Mouse (Mus musculus) midbrain, postnatal 0 days (tissue): ENCODE results near the gene Ctdspl. TPM values are rescaled to one million over a fixed set of nuclear protein-coding genes. Genes with fewer than 3 reads are reported as not detected.

Experiments
- ATAC-seq: fragments of 200-750 bp; cut with Nextera tagmentation; 2 replicates; pipeline ENCODE4 v1.8.0; 2017; ENCODE audit warnings: moderate number of reproducible peaks, mild to moderate bottlenecking, moderate TSS enrichment, moderate library complexity; ENCODE audit not compliant: low FRiP score
- DNase-seq: peaks from one replicate; pipeline ENCODE4 v3.0.0-alpha.2; 2015; ENCODE audit warnings: low spot score
- H3K27ac ChIP-seq: fragments of 300-500 bp; sonication (generic); 2 replicates; pipeline ENCODE4 v1.5.1; 2014; ENCODE audit warnings: low read depth, mild to moderate bottlenecking, low read length, mixed read lengths
- H3K27me3 ChIP-seq: fragments of 300-500 bp; sonication (generic); 2 replicates; pipeline ENCODE4 v1.6.1; 2014; ENCODE audit warnings: low read length, control low read depth, mixed read lengths; ENCODE audit not compliant: insufficient read depth
- H3K36me3 ChIP-seq: fragments of 300-500 bp; sonication (generic); 2 replicates; pipeline ENCODE4 v1.6.1; 2014; ENCODE audit warnings: low read length, control low read depth, mixed read lengths; ENCODE audit not compliant: insufficient read depth
- H3K4me1 ChIP-seq: fragments of 300-500 bp; sonication (generic); 2 replicates; pipeline ENCODE4 v1.6.1; 2014; ENCODE audit warnings: mild to moderate bottlenecking, control low read depth, antibody characterized with exemption, low read length, mixed read lengths; ENCODE audit not compliant: insufficient read depth
- H3K4me2 ChIP-seq: fragments of 300-500 bp; sonication (generic); 2 replicates; pipeline ENCODE4 v1.6.1; 2014; ENCODE audit warnings: low read depth, mild to moderate bottlenecking, low read length, mixed read lengths; ENCODE audit not compliant: poor library complexity, severe bottlenecking
- H3K4me3 ChIP-seq: fragments of 300-500 bp; sonication (generic); 2 replicates; pipeline ENCODE4 v1.5.1; 2014; ENCODE audit warnings: low read depth, mild to moderate bottlenecking, low read length, moderate library complexity
- H3K9ac ChIP-seq: fragments of 300-500 bp; sonication (generic); replicated peaks from 2 replicates; pipeline ENCODE4 v1.6.1; 2014; ENCODE audit warnings: mild to moderate bottlenecking, low read length, moderate library complexity, mixed read lengths; ENCODE audit not compliant: poor library complexity, severe bottlenecking
- H3K9me3 ChIP-seq: fragments of 300-500 bp; sonication (generic); 2 replicates; pipeline ENCODE4 v1.6.1; 2016; ENCODE audit warnings: low read length, control low read depth
- CTCF ChIP-seq: IDR thresholded peaks from 2 replicates; pipeline ENCODE4 v1.5.1; 2016; ENCODE audit warnings: antibody characterized with exemption, mild to moderate bottlenecking
- WGBS: fragments of 180-500 bp; shearing (Covaris S2); extraction: QIAGEN DNeasy Blood & Tissue Kit; methylation state at CpG from one replicate; pipeline ENCODE4 v1.1.7; 2014; 5-methylcytosine and 5-hydroxymethylcytosine counted together
- polyA plus RNA-seq: library from polyadenylated mRNA; unstranded; fragments of >200 nt; fragmentation: Nextera tagmentation; extraction: Ambion mirVana; gene quantifications from 2 replicates; pipeline ENCODE4 v1.2.1, GENCODE M21; 2015
- total RNA-seq: library from RNA; depleted of rRNA; stranded (reverse); fragments of >200 nt; gene quantifications from 2 replicates; pipeline ENCODE4 v1.2.3, GENCODE M21; 2014

Gene Ctdspl
- total and polyA plus RNA-seq, 2 experiments from 2014 or later = 7.1 to 11.9 TPM

- no peaks in the 10 kb centered on the region for H3K27me3 ChIP-seq
- ATAC-seq = no peak
- no peak overlapping the region for H3K4me2 ChIP-seq
- no peak for DNase-seq
- H3K27ac ChIP-seq = no peak overlapping the region
- no peak for TF ChIP-seq CTCF
- peaks cover 15% of the 10 kb centered on the region for H3K4me1 ChIP-seq
- no peak overlapping the region for H3K9ac ChIP-seq
- no peak overlapping the region for H3K4me3 ChIP-seq
- H3K36me3 ChIP-seq = peaks cover 4% of the 10 kb centered on the region; the same call in 1 of the 2 replicates
- H3K9me3 ChIP-seq = no peaks in the 10 kb centered on the region
- WGBS = 68% methylated on average over 7 of the region's 7 CpGs
Measured at GRCm38 (mm10) chr9:119035836-119036235, 109.6 kb downstream of the Ctdspl start.

DNA sequence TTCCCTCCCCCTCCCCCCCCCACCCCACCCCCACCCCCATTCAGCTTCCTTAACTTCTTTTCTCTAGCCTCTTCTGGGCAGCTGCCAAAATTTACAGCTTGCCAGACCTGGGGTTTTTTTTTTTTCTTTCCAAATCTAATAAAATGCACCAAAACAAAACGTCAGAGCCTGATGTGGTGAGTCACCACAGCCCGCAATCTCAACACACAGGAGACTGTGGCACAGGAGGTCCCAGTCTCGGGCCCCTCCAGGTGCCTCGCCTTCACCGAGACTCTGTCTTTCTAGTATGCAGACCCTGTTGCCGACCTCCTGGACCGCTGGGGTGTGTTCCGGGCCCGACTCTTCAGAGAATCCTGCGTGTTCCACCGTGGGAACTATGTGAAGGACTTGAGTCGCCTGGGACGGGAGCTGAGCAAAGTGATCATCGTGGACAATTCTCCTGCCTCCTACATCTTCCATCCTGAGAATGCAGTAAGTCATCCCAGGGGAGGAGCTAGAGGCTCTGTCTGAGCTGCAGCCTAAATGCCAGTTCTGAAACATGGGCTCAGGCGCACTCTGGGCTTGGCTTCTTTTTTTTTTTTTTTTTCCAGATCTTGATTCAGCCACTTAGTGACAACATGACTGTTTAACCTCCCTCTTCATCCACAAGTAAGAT, 111.0 kb downstream of the Ctdspl start:
- Histone ChIP-seq H3K27ac (no peak overlapping the region), H3K4me1 (peaks cover 15% of the 10 kb centered on the region), H3K27me3 (no peaks in the 10 kb centered on the region), H3K36me3 (peaks cover 13% of the 10 kb centered on the region), H3K4me3 (no peak overlapping the region), H3K9ac (no peak overlapping the region), H3K4me2 (no peak overlapping the region), H3K9me3 (no peaks in the 10 kb centered on the region)
- WGBS = 69% methylated on average over 15 of the region's 15 CpGs
- DNase-seq (peak; percentile 34), ATAC-seq (no peak)
- no peak for TF ChIP-seq CTCF

- Histone ChIP-seq H3K4me2 (no peak overlapping the region), H3K4me1 (peaks cover 1% of the 10 kb centered on the region; the same call in 1 of the 2 replicates), H3K27me3 (no peaks in the 10 kb centered on the region), H3K9me3 (no peaks in the 10 kb centered on the region), H3K9ac (no peak overlapping the region), H3K27ac (no peak overlapping the region), H3K4me3 (no peak overlapping the region), H3K36me3 (peaks cover 14% of the 10 kb centered on the region)
- 93% methylated on average over 3 of the region's 3 CpGs for WGBS
- ATAC-seq (no peak), DNase-seq (no peak)
- no peak for TF ChIP-seq CTCF
Measured at GRCm38 (mm10) chr9:119038574-119038973, 112.3 kb downstream of the Ctdspl start.

DNA sequence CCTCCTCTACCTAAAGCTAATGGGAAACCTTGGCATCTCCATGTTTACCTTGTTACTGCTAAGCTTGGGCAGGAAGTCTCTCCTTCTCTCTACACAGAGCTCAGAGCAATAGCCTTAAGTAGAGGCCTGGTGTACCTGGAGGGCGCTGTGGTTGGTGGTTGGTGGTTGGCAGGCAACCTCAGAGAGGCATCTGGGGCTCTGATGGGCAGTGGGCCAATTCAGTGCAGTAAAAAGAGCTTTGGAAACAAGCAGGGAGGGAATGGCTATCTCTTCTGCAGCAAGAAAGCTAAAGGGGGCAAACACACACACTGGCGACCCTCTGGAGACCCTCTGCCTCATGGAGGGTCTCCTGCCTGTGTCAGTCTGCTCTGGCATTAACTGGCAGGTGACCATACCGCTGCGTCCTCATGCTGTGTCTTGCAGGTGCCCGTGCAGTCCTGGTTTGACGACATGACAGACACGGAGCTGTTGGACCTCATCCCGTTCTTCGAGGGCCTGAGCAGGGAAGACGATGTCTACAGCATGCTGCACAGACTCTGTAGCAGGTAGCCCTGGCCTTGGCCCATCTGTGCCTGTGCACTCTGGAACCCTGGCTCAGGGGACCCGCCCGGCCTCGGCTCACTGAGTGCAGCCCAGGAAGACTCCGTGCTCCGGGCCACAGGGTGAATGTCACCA, 114.0 kb downstream of the Ctdspl start:
- 87% methylated on average over 15 of the region's 15 CpGs for WGBS
- Histone ChIP-seq H3K36me3 (peaks cover 16% of the 10 kb centered on the region), H3K27me3 (no peaks in the 10 kb centered on the region)

GRCm38 (mm10) chr9:119048182-119048903, 122.1 kb downstream of the Ctdspl start:
- no peak overlapping the region for H3K9ac ChIP-seq
- H3K4me1 ChIP-seq = no peaks in the 10 kb centered on the region
- TF ChIP-seq CTCF = no peak
- WGBS = 82% methylated on average over 11 of the region's 11 CpGs
- ATAC-seq = no peak
- no peaks in the 10 kb centered on the region for H3K27me3 ChIP-seq
- no peak overlapping the region for H3K27ac ChIP-seq
- no peaks in the 10 kb centered on the region for H3K9me3 ChIP-seq
- 0 out of 2 replicates have a peak, but pooled peaks cover 2% of the 10 kb centered on the region for H3K36me3 ChIP-seq
- H3K4me2 ChIP-seq = no peak overlapping the region
- no peak for DNase-seq
- no peak overlapping the region for H3K4me3 ChIP-seq

More for the DNA sequence above, 114.0 kb downstream of the Ctdspl start:
- Histone ChIP-seq H3K9me3 (no peaks in the 10 kb centered on the region), H3K4me3 (no peak overlapping the region), H3K9ac (no peak overlapping the region), H3K4me1 (no peaks in the 10 kb centered on the region), H3K4me2 (no peak overlapping the region), H3K27ac (no peak overlapping the region)
- ATAC-seq (no peak), DNase-seq (peak; percentile 34)
- TF ChIP-seq CTCF = no peak

DNA sequence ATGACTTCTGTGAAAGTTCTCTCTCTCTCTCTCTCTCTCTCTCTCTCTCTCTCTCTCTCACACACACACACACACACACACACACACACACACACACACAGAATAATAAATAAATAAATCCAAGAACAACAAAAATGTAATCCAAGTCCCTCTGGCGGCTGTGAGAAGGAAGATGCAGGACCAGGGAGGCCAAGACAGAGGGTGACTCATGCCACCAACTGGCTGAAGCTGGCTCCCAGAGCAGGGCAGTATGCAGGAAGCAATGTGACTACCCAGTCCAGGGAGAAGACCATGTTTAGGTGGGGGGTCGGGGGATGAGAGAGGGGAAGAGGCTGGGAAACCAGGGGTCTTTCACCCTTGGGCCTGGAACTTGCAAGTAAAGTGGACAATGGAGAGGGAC, 124.9 kb downstream of the Ctdspl start:
- H3K36me3 ChIP-seq = no peaks in the 10 kb centered on the region
- ATAC-seq (no peak), DNase-seq (no peak)
- H3K4me1 ChIP-seq = no peaks in the 10 kb centered on the region
- TF ChIP-seq CTCF = peak; percentile 23; the same call in 1 of the 2 replicates
- H3K27me3 ChIP-seq = no peaks in the 10 kb centered on the region
- H3K9me3 ChIP-seq = no peaks in the 10 kb centered on the region
- 68% methylated on average over 2 of the region's 2 CpGs for WGBS
- H3K4me2 ChIP-seq = no peak overlapping the region
- H3K4me3 ChIP-seq = no peak overlapping the region
- H3K9ac ChIP-seq = no peak overlapping the region
- no peak overlapping the region for H3K27ac ChIP-seq
